Comparison of ENCODE assay signal across 23 mouse cellular contexts in the genomic region with DNA sequence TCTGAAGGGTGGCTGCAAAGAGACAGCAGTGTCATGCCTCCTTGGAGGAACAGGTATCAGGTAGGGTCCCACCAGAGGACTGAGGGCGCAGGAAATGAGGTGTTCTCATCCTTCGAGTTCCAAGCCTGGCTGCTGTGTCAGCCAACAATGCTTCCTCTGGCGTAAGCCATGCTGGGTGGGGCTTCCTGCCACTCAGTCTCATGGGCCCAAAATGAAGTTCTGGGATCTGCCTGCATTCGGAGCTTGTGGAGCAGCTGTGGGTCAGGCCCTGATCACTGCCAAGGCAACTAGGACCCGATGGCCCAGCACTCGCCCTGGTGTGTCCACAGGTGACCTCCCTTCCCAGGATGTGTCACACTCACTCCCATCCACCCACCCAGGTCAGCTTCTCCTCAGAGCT.
DNase-seq lines count a peak whose midpoint lies in the region; ATAC-seq and TF ChIP-seq lines count a peak whose summit lies in the region.
"Had no signal": no experiment of that assay in that cellular context is flagged by ENCODE, and none has a peak within 500 bp of the region (broad histone marks: within the 10 kb centered on the region; RNA-seq: fewer than 3 reads in every experiment).

No protein-coding gene starts in this region.

- no peak overlapping the region for H3K4me3 ChIP-seq in heart, embryonic 12.5 days
- peak overlapping the region; percentile 48 for H3K4me3 ChIP-seq in E14TG2a.4 (replicated peaks; ENCODE audit: low read length)
- H3K4me3 ChIP-seq: forebrain, embryonic 15.5 days; hindbrain, embryonic 15.5 days; limb, embryonic 15.5 days; lung, embryonic 15.5 days; midbrain, embryonic 10.5 days had no signal

- peaks cover 39% of the 10 kb centered on the region for H3K36me3 ChIP-seq in heart, embryonic 12.5 days
- H3K36me3 ChIP-seq in E14TG2a.4 (ENCODE audit: insufficient read depth, low read length), result no peaks in the 10 kb centered on the region; the same call in 1 of the 2 replicates

- no peak for ATAC-seq in heart, embryonic 12.5 days (ENCODE audit: insufficient number of reproducible peaks, low FRiP score)
- ATAC-seq: CD4-positive, CD25-positive, alpha-beta regulatory T cell, adult 4 months; forebrain, embryonic 15.5 days; intestine, embryonic 16.5 days had no signal

- H3K9me3 ChIP-seq in heart, embryonic 12.5 days (replicated peaks), result no peaks in the 10 kb centered on the region
- H3K9me3 ChIP-seq in E14TG2a.4 (ENCODE audit: low read length), result no peaks in the 10 kb centered on the region
- H3K9me3 ChIP-seq: forebrain, embryonic 15.5 days; G1E; hindbrain, embryonic 15.5 days; limb, embryonic 15.5 days; lung, embryonic 15.5 days; midbrain, embryonic 10.5 days had no signal

- no peak for TF ChIP-seq CTCF in E14TG2a.4 (conservative IDR thresholded peaks at IDR 0.05; ENCODE audit: low read length)

- H3K4me2 ChIP-seq in heart, embryonic 12.5 days, result no peak overlapping the region
- H3K4me2 ChIP-seq: forebrain, embryonic 15.5 days; hindbrain, embryonic 15.5 days; limb, embryonic 15.5 days; lung, embryonic 15.5 days had no signal

- peaks cover 16% of the 10 kb centered on the region for H3K27me3 ChIP-seq in heart, embryonic 12.5 days (replicated peaks)
- H3K27me3 ChIP-seq in E14TG2a.4 (ENCODE audit: insufficient read depth, low read length), result no peaks in the 10 kb centered on the region
- H3K27me3 ChIP-seq: forebrain, embryonic 15.5 days; hindbrain, embryonic 15.5 days; lung, embryonic 15.5 days had no signal

- H3K27ac ChIP-seq in heart, embryonic 12.5 days (ENCODE audit: poor library complexity, severe bottlenecking), result no peak overlapping the region
- H3K27ac ChIP-seq: forebrain, embryonic 15.5 days; hindbrain, embryonic 15.5 days; limb, embryonic 15.5 days; lung, embryonic 15.5 days; midbrain, embryonic 10.5 days had no signal

- H3K4me1 ChIP-seq in heart, embryonic 12.5 days (replicated peaks), result peaks cover 10% of the 10 kb centered on the region; the same call in 1 of the 2 replicates
- peaks cover 26% of the 10 kb centered on the region for H3K4me1 ChIP-seq in E14TG2a.4 (replicated peaks; ENCODE audit: low read depth, low read length)

- DNase-seq in heart, adult 11 months, result peak; percentile 97
- DNase-seq in kidney, adult 9 months, result peak; percentile 20
- no peak for DNase-seq in kidney, adult 8-10 months
- peak; percentile 21 to 40 for DNase-seq in heart, postnatal 36 days
- DNase-seq in spleen, postnatal 10 days (ENCODE audit: low spot score in 2 of 2), result no peak
- no peak for DNase-seq in urinary bladder, postnatal 4 days (ENCODE audit: low spot score in 2 of 2)
- DNase-seq: adrenal gland, postnatal 25 days; cerebellum, adult 11-12 months; cerebellum, postnatal 25 days; embryo, embryonic 11 days; gastrocnemius, postnatal 36 days; lung, postnatal 4 days; right cerebral cortex, postnatal 25 days had no signal

- 89% methylated on average over 6 of the region's 6 CpGs for WGBS in heart, embryonic 12.5 days

- H3K9ac ChIP-seq in heart, embryonic 12.5 days, result no peak overlapping the region
- H3K9ac ChIP-seq: forebrain, embryonic 15.5 days; hindbrain, embryonic 15.5 days; limb, embryonic 15.5 days; lung, embryonic 15.5 days had no signal

- intact Hi-C loops in heart, postnatal 36 days (cut with DNase I), result loop anchor here (2.0 kb wide), 1 partner anchor 44 kb away; no protein-coding TSS in a partner anchor

Comparison
In these comparisons a context has a peak if more than half of its experiments do, and no peak if none do; other contexts are left out.
1. DNase-seq: peak in heart, adult 11 months (single experiment), kidney, adult 9 months (single experiment) and heart, postnatal 36 days (2 of 2); none in kidney, adult 8-10 months (0 of 2), spleen, postnatal 10 days (0 of 2) and urinary bladder, postnatal 4 days (0 of 2).